Mouse (Mus musculus) liver, embryonic 14.5 days (tissue): ENCODE measurements around the gene Entpd7. TPM values are rescaled to one million over a fixed set of nuclear protein-coding genes. Genes with fewer than 3 reads are reported as not detected.

ENCODE experiments used
- ATAC-seq: fragments of 200-750 bp; cut with Nextera tagmentation; 2 replicates; pipeline ENCODE4 v1.8.0; 2017; ENCODE audit warnings: moderate number of reproducible peaks, mild to moderate bottlenecking, moderate library complexity; ENCODE audit not compliant: insufficient read depth
- DNase-seq, 3 experiments: peaks; one replicate each; pipeline ENCODE4 v3.0.0-alpha.2; 2012 to 2013; ENCODE audit warnings: low read depth in 3 of 3, low spot score in 3 of 3
- H3K27ac ChIP-seq: fragments of 300-500 bp; sonication (generic); 2 replicates; pipeline ENCODE4 v1.5.1; 2014; ENCODE audit warnings: moderate library complexity, mild to moderate bottlenecking, control low read depth, inconsistent platforms
- H3K27me3 ChIP-seq: fragments of 300-500 bp; sonication (generic); 2 replicates; pipeline ENCODE4 v1.6.1; 2014; ENCODE audit warnings: mild to moderate bottlenecking, low read length, moderate library complexity; ENCODE audit not compliant: control insufficient read depth, insufficient read depth
- H3K36me3 ChIP-seq: fragments of 300-500 bp; sonication (generic); replicated peaks from 2 replicates; pipeline ENCODE4 v1.6.1; 2014; ENCODE audit warnings: low read depth; ENCODE audit not compliant: control insufficient read depth, insufficient read depth
- H3K4me1 ChIP-seq, 2 experiments: fragments of 200-500 bp in 1 of 2; fragments of 300-500 bp in 1 of 2; sonication (generic) in 1 of 2; replicated peaks; 2 replicates each; pipeline ENCODE4 v1.6.1; 2012 to 2014; ENCODE audit warnings: antibody characterized with exemption in 1 of 2, inconsistent platforms in 1 of 2, low read length in 1 of 2; ENCODE audit not compliant: control insufficient read depth in 2 of 2, insufficient read depth in 2 of 2
- H3K4me2 ChIP-seq: fragments of 300-500 bp; sonication (generic); 2 replicates; pipeline ENCODE4 v1.6.1; 2014; ENCODE audit warnings: low read depth, mild to moderate bottlenecking, control low read depth, moderate library complexity
- H3K4me3 ChIP-seq, 2 experiments: fragments of 200-500 bp in 1 of 2; fragments of 300-500 bp in 1 of 2; sonication (generic) in 1 of 2; 2 replicates each; pipeline ENCODE4 v1.5.1; 2012 to 2014; ENCODE audit warnings: low read depth in 2 of 2, low read length in 2 of 2, mild to moderate bottlenecking in 2 of 2, control low read depth in 1 of 2, inconsistent platforms in 1 of 2, moderate library complexity in 1 of 2; ENCODE audit not compliant: insufficient read depth in 1 of 2
- H3K9ac ChIP-seq: fragments of 300-500 bp; sonication (generic); replicated peaks from 2 replicates; pipeline ENCODE4 v1.6.1; 2014; ENCODE audit warnings: mild to moderate bottlenecking, control low read depth, moderate library complexity
- H3K9me3 ChIP-seq: fragments of 300-500 bp; sonication (generic); 2 replicates; pipeline ENCODE4 v1.6.1; 2016; ENCODE audit warnings: low read length, mixed read lengths; ENCODE audit not compliant: control insufficient read depth
- CTCF ChIP-seq: IDR thresholded peaks from 2 replicates; pipeline ENCODE4 v1.5.1; 2016; ENCODE audit warnings: antibody characterized with exemption, low read depth, control low read depth
- EP300 ChIP-seq: IDR thresholded peaks from 2 replicates; pipeline ENCODE4 v1.6.1; 2016; ENCODE audit warnings: antibody characterized with exemption, low read depth
- WGBS: fragments of 180-500 bp; shearing (Covaris S2); extraction: QIAGEN DNeasy Blood & Tissue Kit; methylation state at CpG from one replicate; pipeline ENCODE4 v1.1.7; 2014; ENCODE audit not compliant: insufficient replicate concordance; 5-methylcytosine and 5-hydroxymethylcytosine counted together
- polyA plus RNA-seq, 2 experiments: library from polyadenylated mRNA; depleted of rRNA in 1 of 2; stranded (reverse) in 1 of 2; unstranded in 1 of 2; fragments of >200 nt; fragmentation: Nextera tagmentation in 1 of 2; extraction: Ambion mirVana in 1 of 2; gene quantifications; 2 replicates each; pipeline versions ENCODE4 v1.2.1 to v1.2.3; 2012 to 2014

Entpd7 gene
- polyA plus RNA-seq, 2 experiments = 1.5 to 2.6 TPM

- H3K27ac ChIP-seq = peak overlapping the region; percentile 17; the same call in 1 of the 2 replicates
- H3K36me3 ChIP-seq = no peaks in the 10 kb centered on the region
- H3K4me3 ChIP-seq = no peak overlapping the region
- H3K9ac ChIP-seq = no peak overlapping the region
- no peaks in the 10 kb centered on the region for H3K27me3 ChIP-seq
- peak overlapping the region; percentile 44 for H3K4me2 ChIP-seq
- ATAC-seq (peak; percentile 43; the same call in 1 of the 2 replicates), DNase-seq (peak in 1 of 3 experiments; percentile 12)
- 21% methylated on average over 22 of the region's 22 CpGs for WGBS
- H3K4me1 ChIP-seq = peaks cover 4 to 8% of the 10 kb centered on the region in 2 experiments; a peak in 3 of 4 replicates
- H3K9me3 ChIP-seq = no peaks in the 10 kb centered on the region
- TF ChIP-seq CTCF (no peak), EP300 (no peak)
Measured at GRCm38 (mm10) chr19:43711159-43711916, 21.9 kb downstream of the Entpd7 start.

GRCm38 (mm10) chr19:43711971-43712370, 22.5 kb downstream of the Entpd7 start:
- ATAC-seq (no peak), DNase-seq (no peak)
- H3K36me3 ChIP-seq = no peaks in the 10 kb centered on the region
- H3K9ac ChIP-seq = no peak overlapping the region
- no peak overlapping the region for H3K4me3 ChIP-seq
- no peaks in the 10 kb centered on the region for H3K9me3 ChIP-seq
- WGBS = 59% methylated on average over 5 of the region's 5 CpGs
- H3K27ac ChIP-seq = no peak overlapping the region
- no peak overlapping the region for H3K4me2 ChIP-seq
- TF ChIP-seq EP300 = no peak
- TF ChIP-seq CTCF = no peak
- H3K4me1 ChIP-seq = peaks cover 4 to 8% of the 10 kb centered on the region in 2 experiments; a peak in 3 of 4 replicates
- no peaks in the 10 kb centered on the region for H3K27me3 ChIP-seq

- Histone ChIP-seq H3K36me3 (no peaks in the 10 kb centered on the region), H3K4me2 (no peak overlapping the region), H3K4me1 (no peaks in the 10 kb centered on the region; a peak in 1 of 4 replicates), H3K4me3 (no peak overlapping the region), H3K9me3 (no peaks in the 10 kb centered on the region), H3K9ac (no peak overlapping the region), H3K27me3 (no peaks in the 10 kb centered on the region), H3K27ac (no peak overlapping the region)
- DNase-seq (no peak), ATAC-seq (no peak)
- TF ChIP-seq EP300 (no peak), CTCF (no peak)
- WGBS = 82% methylated on average over 11 of the region's 11 CpGs
Measured at GRCm38 (mm10) chr19:43720061-43720460, 30.6 kb downstream of the Entpd7 start.

GRCm38 (mm10) chr19:43722891-43723290, 33.4 kb downstream of the Entpd7 start:
- no peak overlapping the region for H3K4me3 ChIP-seq
- DNase-seq (no peak), ATAC-seq (no peak)
- no peaks in the 10 kb centered on the region for H3K36me3 ChIP-seq
- H3K4me2 ChIP-seq = no peak overlapping the region
- H3K9ac ChIP-seq = no peak overlapping the region
- no peaks in the 10 kb centered on the region for H3K9me3 ChIP-seq
- H3K4me1 ChIP-seq = peaks cover 3 to 4% of the 10 kb centered on the region in 2 experiments; a peak in 2 of 4 replicates
- 60% methylated on average over 8 of the region's 8 CpGs for WGBS
- TF ChIP-seq EP300 = no peak
- no peak for TF ChIP-seq CTCF
- H3K27me3 ChIP-seq = no peaks in the 10 kb centered on the region
- H3K27ac ChIP-seq = no peak overlapping the region

- 74% methylated on average over 10 of the region's 10 CpGs for WGBS
- no peaks in the 10 kb centered on the region for H3K27me3 ChIP-seq
- no peak for DNase-seq
- no peak overlapping the region for H3K9ac ChIP-seq
- no peak overlapping the region for H3K4me2 ChIP-seq
- no peak for ATAC-seq
- H3K9me3 ChIP-seq = no peaks in the 10 kb centered on the region
- H3K36me3 ChIP-seq = no peaks in the 10 kb centered on the region
- peaks cover 3 to 4% of the 10 kb centered on the region in 2 experiments; a peak in 2 of 4 replicates for H3K4me1 ChIP-seq
- TF ChIP-seq CTCF (no peak), EP300 (no peak)
- no peak overlapping the region for H3K4me3 ChIP-seq
- no peak overlapping the region for H3K27ac ChIP-seq
Measured at GRCm38 (mm10) chr19:43723501-43723900, 34.0 kb downstream of the Entpd7 start.
